Mouse (Mus musculus): ENCODE data around the gene Pitpnc1. TPM values are rescaled to one million over a fixed set of nuclear protein-coding genes. Genes with fewer than 3 reads are reported as not detected.

Pitpnc1 gene
- 144 TPM for total RNA-seq (2023)

GRCm38 (mm10) chr11:107470521-107471041, at the start of gene Pitpnc1:
Gene Pitpnc1, minus strand, starts transcription at chr11:107470699.

DNA sequence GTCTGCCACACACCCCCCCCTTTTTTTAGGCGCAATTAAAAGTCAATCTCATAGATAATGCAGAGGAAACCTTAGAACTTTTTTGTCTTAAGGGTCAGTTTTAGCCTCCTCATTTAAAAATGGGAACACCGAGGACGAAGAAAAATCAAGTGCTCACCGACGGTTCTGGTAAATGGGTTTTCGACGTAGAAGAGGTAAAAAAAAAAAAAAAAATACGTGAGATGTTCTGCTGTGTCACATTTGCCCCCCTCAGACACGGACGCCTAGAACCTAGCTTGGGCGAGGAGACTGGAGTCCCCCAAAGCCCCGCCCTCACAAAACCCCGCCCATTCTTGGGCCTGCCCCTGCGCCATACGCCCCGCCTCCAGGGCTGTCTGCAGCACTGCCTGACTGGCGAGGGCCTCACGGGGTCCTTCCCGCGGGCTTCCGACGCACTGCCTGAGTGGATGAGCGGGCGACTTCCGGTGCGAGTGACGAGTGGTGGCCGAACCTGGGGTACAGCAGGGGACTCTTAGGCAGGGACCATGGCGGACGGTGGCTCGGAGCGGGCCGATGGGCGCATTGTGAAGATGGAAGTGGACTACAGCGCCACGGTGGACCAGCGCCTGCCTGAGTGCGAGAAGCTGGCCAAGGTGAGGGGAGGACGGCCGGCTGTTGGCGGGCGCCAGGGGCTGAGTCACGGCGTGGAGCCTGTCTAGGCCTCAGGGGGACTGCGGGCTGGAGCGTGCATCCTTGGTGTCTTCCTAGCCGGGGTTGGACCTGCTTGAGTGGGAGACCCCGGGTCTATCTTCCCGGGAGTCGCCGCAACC, 8.8 kb upstream of the Pitpnc1 start, which contains the start of gene Psmd12:
Psmd12 (plus strand) TSS at position 432 of the 809 bp plus-strand sequence.

DNA sequence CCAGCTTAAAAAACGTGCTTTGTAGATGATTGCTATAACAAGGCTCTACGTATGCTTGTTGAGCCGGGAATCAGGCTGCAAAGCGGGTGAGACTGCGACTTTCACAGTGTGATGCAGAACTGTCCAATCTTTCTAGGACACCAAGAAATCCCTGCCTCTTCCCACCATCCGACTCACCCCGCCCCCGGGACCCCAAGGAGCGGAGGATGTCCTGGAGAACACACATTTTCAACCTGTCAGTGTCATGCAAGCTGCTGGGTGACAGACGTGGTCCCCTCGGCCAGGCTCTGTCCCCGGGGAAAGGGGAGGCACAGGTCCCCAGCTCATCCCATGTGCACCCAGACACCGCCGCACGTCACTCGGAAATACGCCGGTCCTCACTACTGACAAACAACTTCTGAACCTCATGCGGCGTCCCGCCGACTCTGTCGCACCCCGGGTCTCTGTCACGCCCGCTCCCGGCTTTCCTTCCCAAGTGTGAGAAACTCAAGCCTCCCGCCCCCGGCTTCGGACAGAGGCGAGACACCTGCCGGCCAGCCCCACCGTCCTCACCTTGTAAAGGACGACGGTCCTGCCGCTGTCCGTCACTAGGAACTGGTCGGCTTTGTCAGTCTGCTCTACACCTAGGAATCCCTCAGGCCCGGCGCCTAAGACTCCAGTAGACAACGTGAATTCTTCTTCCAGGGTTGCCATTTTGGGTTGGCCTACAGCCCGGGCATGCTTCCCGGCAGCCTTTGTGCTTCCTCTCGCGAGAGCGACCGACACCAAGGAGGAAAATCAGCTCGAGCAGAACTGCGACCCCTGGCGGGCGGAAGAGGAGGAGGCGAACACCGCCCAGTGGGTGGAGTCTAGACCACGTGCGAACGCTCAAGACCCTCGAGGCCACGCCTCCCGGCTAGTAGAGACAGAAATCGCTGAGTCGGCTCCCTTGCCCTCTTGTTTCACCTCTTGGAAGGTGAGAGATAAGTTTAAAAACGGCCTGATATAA, 281.6 kb downstream of the Pitpnc1 start, which contains the start of gene Nol11:
Nol11 (minus strand) TSS at position 817 of the 988 bp plus-strand sequence.

Other genes starting within 250 kb of the Pitpnc1 start
- 47.3 TPM for gene Psmd12, start 8.8 kb upstream of the Pitpnc1 start, total RNA-seq (2023)
- 73.9 TPM for gene Helz, start 77.2 kb upstream of the Pitpnc1 start, total RNA-seq (2023)
- gene Cacng1, start 245.8 kb upstream of the Pitpnc1 start, total RNA-seq (2023) = not detected